28 mouse cellular contexts compared by ENCODE assay signal in the genomic region with DNA sequence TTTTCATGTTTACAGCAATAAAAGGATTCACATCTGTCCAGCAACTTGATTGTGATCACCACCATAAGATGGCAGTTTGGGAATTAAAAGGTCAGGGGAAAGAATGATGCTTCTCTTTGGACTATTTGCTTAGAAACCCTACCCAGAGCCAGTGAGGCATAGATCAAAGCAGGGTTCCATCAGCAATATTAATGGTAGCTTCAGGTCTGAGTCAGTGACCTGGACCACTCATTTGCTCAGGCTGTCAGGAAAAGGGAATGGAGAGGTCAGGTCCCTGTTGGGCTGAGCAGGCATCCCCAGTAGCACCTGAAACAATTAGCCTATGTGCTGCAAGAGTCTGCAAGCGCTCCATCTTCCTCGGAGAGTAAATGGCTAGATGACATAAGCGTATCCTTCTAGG. TPM values are rescaled to one million over a fixed set of nuclear protein-coding genes. Genes with fewer than 3 reads are reported as not detected.
DNase-seq lines count a peak whose midpoint lies in the region; ATAC-seq lines count a peak whose summit lies in the region.
"Had no signal": no experiment of that assay in that cellular context is flagged by ENCODE, and none has a peak within 500 bp of the region (broad histone marks: within the 10 kb centered on the region; RNA-seq: fewer than 3 reads in every experiment).

No protein-coding gene starts in this region.

- H3K9me3 ChIP-seq in kidney, embryonic 16.5 days (ENCODE audit: low read length), result no peaks in the 10 kb centered on the region
- no peaks in the 10 kb centered on the region for H3K9me3 ChIP-seq in neural tube, embryonic 11.5 days (ENCODE audit: control insufficient read depth, low read length)
- no peaks in the 10 kb centered on the region for H3K9me3 ChIP-seq in liver, embryonic 11.5 days (ENCODE audit: control insufficient read depth, low read length)
- H3K9me3 ChIP-seq: forebrain, embryonic 10.5 days; forebrain, embryonic 13.5 days; heart, embryonic 12.5 days; heart, embryonic 15.5 days; hindbrain, embryonic 10.5 days; hindbrain, embryonic 13.5 days had no signal

- no peak overlapping the region for H3K27ac ChIP-seq in kidney, embryonic 16.5 days (ENCODE audit: low read length)
- H3K27ac ChIP-seq in neural tube, embryonic 11.5 days (ENCODE audit: low read depth, low read length), result no peak overlapping the region
- H3K27ac ChIP-seq in liver, embryonic 11.5 days (ENCODE audit: low read depth, low read length), result no peak overlapping the region
- H3K27ac ChIP-seq: forebrain, embryonic 10.5 days; forebrain, embryonic 13.5 days; heart, embryonic 15.5 days; hindbrain, embryonic 13.5 days had no signal

- 0 out of 2 replicates have a peak, but pooled peaks cover 2% of the 10 kb centered on the region for H3K4me1 ChIP-seq in kidney, embryonic 16.5 days (ENCODE audit: insufficient read depth, low read length)
- no peaks in the 10 kb centered on the region for H3K4me1 ChIP-seq in neural tube, embryonic 11.5 days (ENCODE audit: control insufficient read depth, insufficient read depth, low read length)
- H3K4me1 ChIP-seq in liver, embryonic 11.5 days (replicated peaks; ENCODE audit: control insufficient read depth, insufficient read depth, low read length), result no peaks in the 10 kb centered on the region
- H3K4me1 ChIP-seq: forebrain, embryonic 13.5 days; heart, embryonic 15.5 days; hindbrain, embryonic 13.5 days had no signal

- no peaks in the 10 kb centered on the region for H3K36me3 ChIP-seq in kidney, embryonic 16.5 days (ENCODE audit: insufficient read depth, low read length)
- no peaks in the 10 kb centered on the region for H3K36me3 ChIP-seq in neural tube, embryonic 11.5 days (ENCODE audit: control insufficient read depth, insufficient read depth, low read length)
- H3K36me3 ChIP-seq in liver, embryonic 11.5 days (ENCODE audit: control insufficient read depth, insufficient read depth, low read length), result no peaks in the 10 kb centered on the region
- H3K36me3 ChIP-seq: forebrain, embryonic 10.5 days; heart, embryonic 12.5 days; heart, embryonic 15.5 days; hindbrain, embryonic 10.5 days; hindbrain, embryonic 13.5 days had no signal

- H3K9ac ChIP-seq in kidney, embryonic 16.5 days (replicated peaks; ENCODE audit: low read length), result no peak overlapping the region
- H3K9ac ChIP-seq in neural tube, embryonic 11.5 days (ENCODE audit: low read length), result no peak overlapping the region
- H3K9ac ChIP-seq in liver, embryonic 11.5 days (ENCODE audit: low read depth, low read length), result no peak overlapping the region
- H3K9ac ChIP-seq: forebrain, embryonic 13.5 days; heart, embryonic 12.5 days; heart, embryonic 15.5 days; hindbrain, embryonic 13.5 days had no signal

- H3K4me2 ChIP-seq in kidney, embryonic 16.5 days (replicated peaks; ENCODE audit: low read depth, low read length), result peak overlapping the region; percentile 28
- H3K4me2 ChIP-seq in neural tube, embryonic 11.5 days (ENCODE audit: low read depth), result no peak overlapping the region
- no peak overlapping the region for H3K4me2 ChIP-seq in liver, embryonic 11.5 days
- H3K4me2 ChIP-seq: forebrain, embryonic 13.5 days; heart, embryonic 12.5 days; heart, embryonic 15.5 days; hindbrain, embryonic 13.5 days had no signal

- 51% methylated on average over 3 of the region's 3 CpGs for WGBS in kidney, embryonic 16.5 days
- 71% methylated on average over 3 of the region's 3 CpGs for WGBS in neural tube, embryonic 11.5 days
- WGBS in liver, embryonic 11.5 days, result 91% methylated on average over 3 of the region's 3 CpGs

- peak; percentile 64 for DNase-seq in heart, adult 11 months
- no peak for DNase-seq in heart, adult 18-20 months
- no peak for DNase-seq in kidney, postnatal 4 days
- DNase-seq in neural tube, embryonic 11.5 days (ENCODE audit: low spot score), result peak; percentile 14
- DNase-seq in neural tube, embryonic 10.5 days (ENCODE audit: extremely low spot score, low spot score), result no peak
- DNase-seq in liver, embryonic 11.5 days (ENCODE audit: low spot score), result no peak
- DNase-seq: adrenal gland, adult 8-10 months; adrenal gland, postnatal 25 days; cerebellum, adult 11-12 months; cerebellum, adult 8-10 months; cerebellum, postnatal 10 days; cerebellum, postnatal 36 days; gastrocnemius, postnatal 10 days; gastrocnemius, postnatal 36 days; heart, postnatal 10 days; heart, postnatal 36 days had no signal

- H3K27me3 ChIP-seq in kidney, embryonic 16.5 days (ENCODE audit: insufficient read depth, low read length), result peaks cover 6% of the 10 kb centered on the region; the same call in 1 of the 2 replicates
- H3K27me3 ChIP-seq in neural tube, embryonic 11.5 days (ENCODE audit: control insufficient read depth, insufficient read depth, low read length), result no peaks in the 10 kb centered on the region
- H3K27me3 ChIP-seq in liver, embryonic 11.5 days (replicated peaks; ENCODE audit: control insufficient read depth, insufficient read depth, low read length), result no peaks in the 10 kb centered on the region
- H3K27me3 ChIP-seq: forebrain, embryonic 13.5 days; heart, embryonic 12.5 days; heart, embryonic 15.5 days; hindbrain, embryonic 13.5 days had no signal

- no peak overlapping the region for H3K4me3 ChIP-seq in kidney, embryonic 16.5 days (ENCODE audit: low read length)
- H3K4me3 ChIP-seq in neural tube, embryonic 11.5 days (ENCODE audit: low read depth, low read length), result no peak overlapping the region
- H3K4me3 ChIP-seq in liver, embryonic 11.5 days (ENCODE audit: low read depth, low read length), result no peak overlapping the region
- H3K4me3 ChIP-seq: forebrain, embryonic 10.5 days; forebrain, embryonic 13.5 days; heart, embryonic 12.5 days; heart, embryonic 15.5 days; hindbrain, embryonic 10.5 days; hindbrain, embryonic 13.5 days had no signal

- ATAC-seq in kidney, embryonic 16.5 days (ENCODE audit: low FRiP score, low TSS enrichment), result peak; percentile 91
- no peak for ATAC-seq in neural tube, embryonic 11.5 days (ENCODE audit: insufficient read depth, low FRiP score, low TSS enrichment)
- ATAC-seq in liver, embryonic 11.5 days (replicated peaks; ENCODE audit: low FRiP score), result no peak
- ATAC-seq: activated CD4-positive, CD25-positive, alpha-beta regulatory T cell, adult 4 months; CD4-positive, CD25-positive, alpha-beta regulatory T cell, adult 4 months; forebrain, embryonic 13.5 days; forebrain, embryonic 16.5 days; hindbrain, embryonic 16.5 days had no signal

RNA-seq across cellular contexts. Expression of a gene that starts 46.8 kb away (rescaled TPM):
- total RNA-seq in heart, adult 18-20 months (2021), result under 1 TPM; 0.12 to 0.95 TPM
- polyA plus RNA-seq in kidney, embryonic 16.5 days (2015; fragmentation: Nextera tagmentation; extraction: Ambion mirVana), result 11.4 and 13.6 TPM in 2 replicates
- 0.34 and 0.45 TPM in 2 replicates for polyA plus RNA-seq in neural tube, embryonic 11.5 days (2014; fragmentation: Nextera tagmentation; extraction: Ambion mirVana)
- polyA plus RNA-seq in liver, embryonic 11.5 days (2014; fragmentation: Nextera tagmentation; extraction: Ambion mirVana), result 0.39 and 0.51 TPM in 2 replicates
- total RNA-seq: gastrocnemius, postnatal 36 days; heart, postnatal 10 days; heart, postnatal 36 days; MEL had no signal

Comparison
In these comparisons a context has a peak if more than half of its experiments do, and no peak if none do; other contexts are left out.
1. DNase-seq: peak in heart, adult 11 months (single experiment) and neural tube, embryonic 11.5 days (single experiment); none in heart, adult 18-20 months (0 of 2), kidney, postnatal 4 days (0 of 2), neural tube, embryonic 10.5 days (single experiment) and liver, embryonic 11.5 days (single experiment).